Mouse (Mus musculus): ENCODE measurements at regions not wholly inside any gene's neighbourhood (a gene's known extent, or its start where the extent isn't known, plus 50 kb on each side); places are given as distances from the start of the nearest gene placed in this dataset.

DNA sequence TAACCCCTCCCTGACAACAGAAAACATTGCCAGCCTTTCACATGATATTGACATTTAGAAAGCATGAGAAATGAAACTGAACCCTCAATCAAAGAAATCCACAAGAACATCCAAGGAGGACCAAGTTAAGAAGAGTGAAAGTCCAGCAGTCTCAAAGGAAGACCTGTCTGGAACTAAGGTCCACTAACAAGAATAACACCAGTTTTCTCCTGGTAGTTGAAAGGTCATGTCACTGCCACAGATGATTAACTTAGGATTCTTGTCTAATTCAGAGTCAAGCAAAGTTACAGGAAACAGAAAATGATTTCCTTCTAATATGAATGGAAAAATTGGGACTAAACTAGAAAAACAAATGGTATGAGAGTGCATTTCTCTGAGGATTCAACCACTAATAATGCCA is 790.7 kb downstream of the Cypt12 start:
- Histone ChIP-seq H3K9me3 (replicated peaks) (no peaks in the 10 kb centered on the region), H3K4me1 (ENCODE audit: insufficient read depth, low read depth, low read length) (no peaks in the 10 kb centered on the region), H3K36me3 (replicated peaks) (no peaks in the 10 kb centered on the region), H3K4me3 (ENCODE audit: low read depth, low read length) (no peak overlapping the region), H3K27me3 (ENCODE audit: insufficient read depth, low read length) (no peaks in the 10 kb centered on the region)
- DNase-seq (ENCODE audit: low spot score) (no peak), ATAC-seq (ENCODE audit: extremely low read depth, insufficient number of reproducible peaks, low FRiP score, poor library complexity, severe bottlenecking) (no peak)
- TF ChIP-seq POLR2AphosphoS5 (IDR thresholded peaks at IDR 0.05; ENCODE audit: insufficient replicate concordance, low read depth, low read length): no peak
- TF ChIP-seq GATA1 (IDR thresholded peaks at IDR 0.05; ENCODE audit: borderline replicate concordance, low read length): no peak
- no peak for TF ChIP-seq TAL1 (conservative IDR thresholded peaks at IDR 0.05; ENCODE audit: low read depth, low read length)
- no peak for TF ChIP-seq CTCF (IDR thresholded peaks at IDR 0.05; ENCODE audit: low read depth, low read length)
- TF ChIP-seq GATA2 (IDR thresholded peaks at IDR 0.05; ENCODE audit: borderline replicate concordance, low read depth, low read length): no peak

DNA sequence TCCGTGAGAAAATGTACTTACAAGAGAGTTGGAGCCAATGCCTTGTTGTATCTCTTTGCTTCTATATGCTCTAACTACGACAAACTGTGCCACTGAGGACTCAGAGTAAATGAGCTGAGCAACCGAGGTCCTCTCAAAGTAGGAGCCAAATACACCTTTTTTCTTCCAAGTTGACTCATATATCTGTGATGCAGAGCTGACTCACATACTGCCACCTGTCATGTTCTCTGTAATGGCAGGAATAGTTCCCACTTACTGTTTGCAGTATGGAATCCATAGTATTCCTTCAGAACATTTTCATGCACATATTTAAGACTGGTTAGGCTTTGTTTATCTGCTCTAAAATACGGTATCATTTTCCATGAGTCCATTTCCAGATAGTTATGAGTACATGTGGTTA is 792.1 kb downstream of the Cypt12 start:
- ATAC-seq (ENCODE audit: extremely low read depth, insufficient number of reproducible peaks, low FRiP score, poor library complexity, severe bottlenecking) (no peak), DNase-seq (ENCODE audit: low spot score) (no peak)
- Histone ChIP-seq H3K4me1 (ENCODE audit: insufficient read depth, low read depth, low read length) (no peaks in the 10 kb centered on the region), H3K4me3 (ENCODE audit: low read depth, low read length) (no peak overlapping the region), H3K36me3 (replicated peaks) (no peaks in the 10 kb centered on the region), H3K27me3 (ENCODE audit: insufficient read depth, low read length) (no peaks in the 10 kb centered on the region), H3K9me3 (replicated peaks) (no peaks in the 10 kb centered on the region)
- TF ChIP-seq TAL1 (conservative IDR thresholded peaks at IDR 0.05; ENCODE audit: low read depth, low read length): no peak
- TF ChIP-seq GATA1 (IDR thresholded peaks at IDR 0.05; ENCODE audit: borderline replicate concordance, low read length): no peak
- TF ChIP-seq CTCF (IDR thresholded peaks at IDR 0.05; ENCODE audit: low read depth, low read length): no peak
- TF ChIP-seq POLR2AphosphoS5 (IDR thresholded peaks at IDR 0.05; ENCODE audit: insufficient replicate concordance, low read depth, low read length): no peak
- no peak for TF ChIP-seq GATA2 (IDR thresholded peaks at IDR 0.05; ENCODE audit: borderline replicate concordance, low read depth, low read length)

DNA sequence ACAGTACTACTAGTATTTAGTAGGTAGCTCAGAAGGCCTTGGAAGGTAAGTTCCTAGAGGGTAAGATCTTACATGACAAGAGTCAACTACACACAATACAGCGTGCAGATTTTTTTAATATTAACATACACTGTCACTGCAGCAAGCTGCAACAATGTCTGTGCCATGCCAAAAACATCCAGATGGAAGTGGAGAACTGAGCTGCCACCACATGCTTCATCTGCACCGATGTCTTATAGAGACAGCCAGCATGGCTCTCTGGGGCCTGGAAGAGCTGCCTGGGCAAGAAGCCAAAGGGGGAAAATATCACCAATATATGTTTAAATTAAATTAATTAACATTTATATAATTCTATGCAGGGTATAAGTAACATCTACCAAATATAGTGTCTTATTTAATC is 795.3 kb downstream of the Cypt12 start:
- H3K9me3 ChIP-seq (replicated peaks): no peaks in the 10 kb centered on the region
- no peaks in the 10 kb centered on the region for H3K27me3 ChIP-seq (ENCODE audit: insufficient read depth, low read length)
- no peaks in the 10 kb centered on the region for H3K36me3 ChIP-seq (replicated peaks)
- no peak for TF ChIP-seq GATA2 (IDR thresholded peaks at IDR 0.05; ENCODE audit: borderline replicate concordance, low read depth, low read length)
- no peak for TF ChIP-seq CTCF (IDR thresholded peaks at IDR 0.05; ENCODE audit: low read depth, low read length)
- no peak for TF ChIP-seq GATA1 (IDR thresholded peaks at IDR 0.05; ENCODE audit: borderline replicate concordance, low read length)
- TF ChIP-seq TAL1 (conservative IDR thresholded peaks at IDR 0.05; ENCODE audit: low read depth, low read length): no peak
- no peak for TF ChIP-seq POLR2AphosphoS5 (IDR thresholded peaks at IDR 0.05; ENCODE audit: insufficient replicate concordance, low read depth, low read length)
- DNase-seq (ENCODE audit: low spot score) (no peak), ATAC-seq (ENCODE audit: extremely low read depth, insufficient number of reproducible peaks, low FRiP score, poor library complexity, severe bottlenecking) (no peak)
- no peak overlapping the region for H3K4me3 ChIP-seq (ENCODE audit: low read depth, low read length)
- no peaks in the 10 kb centered on the region for H3K4me1 ChIP-seq (ENCODE audit: insufficient read depth, low read depth, low read length)

DNA sequence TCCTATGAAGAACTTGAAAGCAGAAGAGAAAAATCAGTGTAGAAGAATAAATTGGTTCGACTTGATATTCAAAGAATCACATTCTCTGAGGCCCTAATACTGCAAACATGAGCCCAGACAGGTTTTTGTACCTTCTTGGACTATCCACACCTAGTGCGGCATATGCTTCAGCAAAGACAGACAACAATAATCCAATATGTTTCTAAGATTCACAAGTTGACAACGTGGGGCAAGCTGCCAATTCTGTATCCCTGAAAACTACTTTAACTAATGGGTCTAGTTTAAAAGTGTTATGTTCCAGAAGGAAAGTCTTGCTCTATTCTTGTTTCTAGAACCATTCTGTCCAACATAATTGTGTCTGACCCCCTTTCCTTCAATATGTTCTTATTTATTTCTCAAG is 796.0 kb downstream of the Cypt12 start:
- no peak for TF ChIP-seq CTCF (IDR thresholded peaks at IDR 0.05; ENCODE audit: low read depth, low read length)
- TF ChIP-seq POLR2AphosphoS5 (IDR thresholded peaks at IDR 0.05; ENCODE audit: insufficient replicate concordance, low read depth, low read length): no peak
- no peak for TF ChIP-seq GATA1 (IDR thresholded peaks at IDR 0.05; ENCODE audit: borderline replicate concordance, low read length)
- TF ChIP-seq TAL1 (conservative IDR thresholded peaks at IDR 0.05; ENCODE audit: low read depth, low read length): no peak
- no peak for TF ChIP-seq GATA2 (IDR thresholded peaks at IDR 0.05; ENCODE audit: borderline replicate concordance, low read depth, low read length)
- H3K36me3 ChIP-seq (replicated peaks): no peaks in the 10 kb centered on the region

DNA sequence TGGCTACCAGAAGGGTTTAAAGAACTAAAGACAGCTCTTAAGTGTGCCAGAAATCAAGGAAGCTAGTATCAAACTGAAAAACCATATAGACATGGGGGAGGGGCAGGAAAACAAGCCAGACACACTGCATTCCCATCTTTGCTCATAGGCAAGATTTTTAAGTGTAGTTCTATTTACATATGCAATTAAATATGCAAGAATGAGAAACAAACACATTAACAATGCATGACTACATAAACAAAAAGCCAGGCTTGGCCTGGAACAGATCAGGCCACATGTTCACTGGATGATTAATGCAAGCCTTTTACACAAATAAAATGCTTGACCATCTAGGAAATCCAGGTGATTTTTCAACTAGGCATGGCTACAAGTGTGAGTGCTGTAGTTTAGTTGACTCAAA is 798.0 kb downstream of the Cypt12 start:
- DNase-seq (ENCODE audit: low spot score) (no peak), ATAC-seq (ENCODE audit: extremely low read depth, insufficient number of reproducible peaks, low FRiP score, poor library complexity, severe bottlenecking) (no peak)
- Histone ChIP-seq H3K36me3 (replicated peaks) (no peaks in the 10 kb centered on the region), H3K4me1 (ENCODE audit: insufficient read depth, low read depth, low read length) (no peaks in the 10 kb centered on the region), H3K4me3 (ENCODE audit: low read depth, low read length) (no peak overlapping the region), H3K9me3 (replicated peaks) (no peaks in the 10 kb centered on the region), H3K27me3 (ENCODE audit: insufficient read depth, low read length) (no peaks in the 10 kb centered on the region)
- TF ChIP-seq TAL1 (conservative IDR thresholded peaks at IDR 0.05; ENCODE audit: low read depth, low read length) (no peak), CTCF (IDR thresholded peaks at IDR 0.05; ENCODE audit: low read depth, low read length) (no peak), GATA1 (IDR thresholded peaks at IDR 0.05; ENCODE audit: borderline replicate concordance, low read length) (no peak), POLR2AphosphoS5 (IDR thresholded peaks at IDR 0.05; ENCODE audit: insufficient replicate concordance, low read depth, low read length) (no peak), GATA2 (IDR thresholded peaks at IDR 0.05; ENCODE audit: borderline replicate concordance, low read depth, low read length) (no peak)

More for the DNA sequence above, 796.0 kb downstream of the Cypt12 start:
- no peaks in the 10 kb centered on the region for H3K9me3 ChIP-seq (replicated peaks)
- H3K4me3 ChIP-seq (ENCODE audit: low read depth, low read length): no peak overlapping the region
- no peaks in the 10 kb centered on the region for H3K27me3 ChIP-seq (ENCODE audit: insufficient read depth, low read length)
- DNase-seq (ENCODE audit: low spot score) (no peak), ATAC-seq (ENCODE audit: extremely low read depth, insufficient number of reproducible peaks, low FRiP score, poor library complexity, severe bottlenecking) (no peak)
- H3K4me1 ChIP-seq (ENCODE audit: insufficient read depth, low read depth, low read length): no peaks in the 10 kb centered on the region

DNA sequence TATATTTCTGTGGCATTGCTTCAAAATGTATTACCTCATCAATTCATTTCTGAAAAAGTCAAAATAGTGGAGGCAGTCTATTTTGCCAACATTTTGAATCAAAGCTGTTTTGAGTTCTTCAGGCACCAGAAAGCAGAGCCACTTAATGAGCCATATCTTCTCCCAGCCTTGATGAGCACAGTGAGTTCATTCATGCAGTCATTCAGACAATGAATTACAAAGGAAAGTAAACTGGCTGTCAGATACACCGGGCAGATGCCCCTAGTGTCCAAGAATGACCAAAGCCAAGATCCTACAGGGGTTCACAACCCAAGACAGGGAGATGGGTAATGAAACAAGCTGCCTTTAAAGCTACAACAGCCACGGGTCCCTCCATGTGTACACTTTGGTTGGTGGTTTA is 798.7 kb downstream of the Cypt12 start:
- ATAC-seq (ENCODE audit: extremely low read depth, insufficient number of reproducible peaks, low FRiP score, poor library complexity, severe bottlenecking) (no peak), DNase-seq (ENCODE audit: low spot score) (no peak)
- TF ChIP-seq CTCF (IDR thresholded peaks at IDR 0.05; ENCODE audit: low read depth, low read length) (no peak), GATA2 (IDR thresholded peaks at IDR 0.05; ENCODE audit: borderline replicate concordance, low read depth, low read length) (no peak), TAL1 (conservative IDR thresholded peaks at IDR 0.05; ENCODE audit: low read depth, low read length) (no peak), POLR2AphosphoS5 (IDR thresholded peaks at IDR 0.05; ENCODE audit: insufficient replicate concordance, low read depth, low read length) (no peak)
- Histone ChIP-seq H3K4me3 (ENCODE audit: low read depth, low read length) (no peak overlapping the region), H3K27me3 (ENCODE audit: insufficient read depth, low read length) (no peaks in the 10 kb centered on the region), H3K9me3 (replicated peaks) (no peaks in the 10 kb centered on the region), H3K4me1 (ENCODE audit: insufficient read depth, low read depth, low read length) (no peaks in the 10 kb centered on the region), H3K36me3 (replicated peaks) (no peaks in the 10 kb centered on the region)
